Mouse (Mus musculus): ENCODE measurements around the gene Tekt5.

The Tekt5 gene

DNA sequence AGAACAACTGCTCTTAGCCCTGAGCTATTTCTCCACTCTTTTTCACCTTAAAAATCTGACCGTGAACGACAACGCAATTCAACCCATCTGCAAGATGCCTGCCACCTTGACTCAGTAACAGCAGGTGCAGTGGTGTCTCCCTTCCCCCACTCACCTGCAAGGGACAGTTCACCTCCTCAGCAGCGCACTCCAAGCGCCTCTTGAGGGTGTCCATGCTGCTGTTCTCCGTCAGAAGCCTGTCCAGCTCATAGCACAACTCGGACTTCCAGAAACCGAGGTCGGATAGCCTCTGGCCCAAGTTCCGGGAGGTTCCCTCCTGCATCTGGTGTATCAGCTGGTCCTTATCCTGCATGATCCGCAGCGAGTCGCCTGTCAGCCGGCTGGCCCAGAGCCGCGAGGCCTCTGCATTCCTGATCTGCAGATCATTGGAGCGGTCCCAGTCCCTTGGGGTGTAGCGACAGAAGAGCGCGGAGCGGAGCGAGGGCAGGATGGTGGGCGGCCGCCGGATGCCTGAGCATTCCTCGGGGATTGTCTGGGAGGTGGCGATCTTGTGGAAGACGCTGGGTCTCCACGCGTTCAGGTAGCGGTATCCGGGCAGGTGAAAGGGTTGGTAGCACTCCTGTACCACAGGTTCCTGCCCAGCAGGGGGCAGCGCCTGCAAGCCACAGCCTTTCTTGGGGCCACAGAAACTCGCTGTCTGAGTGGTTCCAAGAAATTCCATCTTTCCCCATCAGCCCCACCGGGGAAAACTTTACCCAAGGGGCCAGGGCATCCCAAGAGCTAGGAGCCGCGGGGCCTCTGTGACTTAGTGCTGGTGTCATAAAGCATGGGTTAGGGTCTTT, at the start of gene Tekt5:
Gene Tekt5 (minus strand): TSS at position 792 of the 842 bp plus-strand sequence.
- no peak for DNase-seq (ENCODE audit: low spot score)

DNA sequence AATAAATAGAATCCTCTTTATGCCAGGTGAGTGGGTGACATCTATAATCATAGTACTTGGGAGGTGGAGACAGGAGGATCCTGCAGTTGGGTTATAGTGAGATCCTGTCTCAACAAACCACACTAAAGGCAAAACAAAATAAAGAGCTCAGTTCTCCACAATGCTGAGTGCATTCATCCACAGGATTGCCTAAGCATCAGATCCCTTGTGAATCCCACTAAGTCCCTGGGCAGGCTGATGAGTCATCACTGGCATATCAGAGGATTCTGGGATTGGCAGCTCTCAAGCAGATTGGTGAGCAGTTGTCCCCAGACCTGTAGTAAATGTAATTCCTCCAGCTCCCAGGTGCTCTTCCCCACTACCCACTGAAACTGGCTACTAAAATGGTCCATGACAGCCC, 48.4 kb upstream of the Tekt5 start:
- no peak for DNase-seq (ENCODE audit: low spot score)

DNA sequence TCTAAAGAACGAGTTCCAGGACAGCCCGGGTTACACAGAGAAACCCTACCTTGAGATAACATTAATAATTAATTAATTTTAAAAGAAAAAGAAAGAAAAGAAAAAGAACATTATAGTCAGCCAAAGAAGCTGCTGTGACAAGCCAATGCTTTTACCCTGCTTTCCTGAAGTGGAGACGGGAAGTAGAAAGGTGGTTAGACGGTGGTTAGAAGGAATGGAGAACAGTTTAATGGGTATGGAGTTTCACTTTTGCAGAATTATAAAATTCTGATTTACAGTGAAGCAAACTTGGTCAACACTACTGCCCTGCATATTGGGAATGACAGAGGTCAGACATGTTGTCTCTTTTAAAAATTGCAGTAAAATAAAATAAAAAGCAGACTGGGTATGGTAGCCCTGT, 46.5 kb upstream of the Tekt5 start:
- DNase-seq (ENCODE audit: low spot score) = no peak

DNA sequence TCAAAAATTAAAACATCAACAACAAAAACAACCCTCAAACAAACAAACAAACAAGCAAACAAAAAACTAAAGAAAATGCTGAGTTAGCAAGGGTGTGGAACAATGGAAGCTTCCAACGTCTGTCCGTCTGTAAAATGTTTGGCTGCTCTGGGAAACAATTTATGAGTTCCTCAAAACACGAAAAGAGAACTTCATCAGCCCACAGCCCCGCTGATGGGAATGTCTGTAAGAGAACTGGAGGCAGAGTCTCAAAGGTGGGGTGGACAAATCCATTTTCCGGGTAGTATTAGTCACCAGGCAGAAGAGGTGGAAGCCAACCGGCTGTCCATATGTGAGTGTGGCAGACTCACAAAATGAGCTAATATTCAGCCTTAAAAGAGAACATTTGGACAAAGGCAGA, 46.0 kb upstream of the Tekt5 start:
- DNase-seq (ENCODE audit: low spot score) = no peak

DNA sequence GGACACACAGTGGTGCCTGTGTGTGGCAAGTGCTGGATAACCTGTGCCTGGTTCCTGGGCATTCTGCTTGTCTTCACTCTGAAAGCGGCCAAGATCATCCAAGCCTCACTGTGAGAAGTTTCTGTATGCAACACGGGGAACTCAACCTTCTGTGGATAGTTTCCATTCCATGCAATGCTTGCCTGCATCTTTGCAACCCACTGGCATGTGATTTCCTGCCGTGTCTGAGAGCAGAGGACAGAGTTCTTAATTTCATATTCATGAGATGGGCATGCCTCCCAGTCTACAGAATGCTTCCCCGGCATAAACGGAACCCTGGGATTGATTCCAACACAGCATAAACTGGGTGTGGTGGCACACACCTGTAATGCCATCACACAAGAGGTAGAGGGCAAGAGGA, 42.8 kb upstream of the Tekt5 start:
- DNase-seq (ENCODE audit: low spot score) = no peak

DNA sequence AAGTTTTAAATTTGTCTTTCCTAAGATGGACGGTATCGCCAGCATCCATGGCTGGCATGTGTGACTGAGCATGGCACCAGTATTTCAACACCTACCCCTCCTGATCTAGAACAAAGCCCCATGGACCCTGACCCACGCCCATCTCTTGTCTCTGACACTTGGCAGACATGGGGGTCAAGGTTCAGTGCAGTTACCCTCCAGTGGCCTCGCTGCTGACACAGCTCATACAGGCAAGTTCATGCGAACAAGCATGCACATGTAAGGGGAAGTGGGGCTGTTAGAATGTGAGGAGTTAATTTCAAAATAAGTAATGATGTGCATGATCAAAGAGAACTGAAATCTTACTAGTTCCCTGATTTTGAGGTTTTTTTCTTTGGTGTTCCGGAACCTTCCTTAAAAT, 40.9 kb upstream of the Tekt5 start:
- no peak for DNase-seq (ENCODE audit: low spot score)

DNA sequence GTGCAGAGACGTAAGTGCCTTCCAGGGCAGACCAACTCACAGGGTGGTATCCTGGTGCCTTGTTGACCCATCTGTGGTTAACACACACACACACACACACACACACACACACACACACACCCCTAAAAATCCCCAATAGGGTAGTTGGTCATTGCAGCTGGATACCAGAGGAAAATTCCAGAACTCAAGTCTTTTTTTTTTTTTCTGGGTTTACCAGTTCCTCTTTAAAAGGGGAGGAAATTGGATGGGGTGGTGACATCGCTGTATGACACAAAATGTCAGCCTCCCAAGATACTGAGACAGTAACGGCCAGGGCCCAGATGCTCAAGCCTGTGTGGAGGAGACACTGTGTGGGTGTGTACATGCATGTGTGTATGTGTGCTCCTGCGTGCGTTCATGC, 38.1 kb upstream of the Tekt5 start:
- no peak for DNase-seq (ENCODE audit: low spot score)

DNA sequence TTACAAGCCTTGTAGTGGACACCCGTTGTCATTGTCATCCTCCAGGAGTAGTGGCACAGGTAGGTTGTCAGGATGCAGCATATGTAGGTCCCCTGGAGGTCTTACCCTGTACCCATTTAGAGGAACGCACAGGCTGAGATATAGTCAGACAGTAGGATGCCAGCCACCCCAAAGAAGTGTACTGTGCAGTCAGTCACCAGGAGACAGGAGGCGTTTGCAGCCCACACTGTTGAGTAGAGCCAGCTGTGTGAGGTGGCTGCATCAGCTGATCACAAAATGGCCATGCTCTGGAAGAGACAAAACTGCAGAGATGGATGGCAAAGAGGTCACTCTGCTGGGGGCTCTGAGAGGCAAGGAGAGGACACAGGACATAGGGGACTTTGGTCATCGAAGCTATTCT, 37.1 kb upstream of the Tekt5 start:
- no peak for DNase-seq (ENCODE audit: low spot score)

DNA sequence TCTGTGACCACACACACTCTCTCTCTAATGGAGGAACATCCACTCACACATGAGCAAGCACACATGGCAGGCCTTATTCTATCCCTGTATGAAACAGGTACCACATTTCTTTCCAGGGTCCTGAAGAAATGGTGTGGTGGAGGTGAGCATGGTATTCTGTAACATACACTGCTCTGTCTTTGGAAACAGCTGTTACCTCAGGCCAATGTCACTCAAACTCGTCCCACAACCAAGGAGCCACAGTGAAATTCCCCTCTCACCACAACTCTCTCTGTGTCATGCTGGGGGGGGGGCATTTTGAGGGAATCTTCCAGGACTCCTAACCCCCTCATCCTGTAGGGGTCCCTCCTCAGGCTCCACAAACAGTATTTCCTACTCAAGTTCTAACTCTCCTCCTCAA, 36.6 kb upstream of the Tekt5 start:
- DNase-seq (ENCODE audit: low spot score) = no peak

DNA sequence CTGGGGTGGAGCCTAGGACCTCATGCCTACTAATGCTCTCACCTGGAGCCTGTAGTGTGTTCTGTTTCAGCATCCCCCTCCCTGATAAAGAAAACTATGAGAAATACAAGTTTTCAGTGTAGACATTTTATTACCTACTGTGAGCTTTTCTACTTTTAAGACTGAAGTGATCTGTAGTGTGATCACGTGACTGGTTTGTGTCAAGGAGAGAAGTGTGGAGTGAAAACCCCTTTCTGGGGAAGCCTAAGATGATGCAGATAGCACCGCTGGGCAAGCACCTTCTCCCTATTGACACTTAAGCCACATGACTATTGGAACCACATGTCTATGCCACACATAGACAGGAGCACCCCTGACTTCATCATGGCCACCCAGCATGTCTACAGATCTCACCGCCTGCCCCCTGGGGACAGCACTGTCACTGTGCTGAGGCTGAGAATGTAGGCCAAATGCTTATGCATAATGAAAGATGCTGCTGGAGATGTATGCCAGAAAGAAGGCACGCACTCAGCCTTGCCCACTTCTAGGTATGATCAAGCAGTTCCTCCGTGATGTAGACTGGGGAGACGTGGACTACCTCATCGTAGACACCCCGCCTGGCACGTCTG, 25.3 kb upstream of the Tekt5 start:
- DNase-seq (ENCODE audit: low spot score) = no peak

DNA sequence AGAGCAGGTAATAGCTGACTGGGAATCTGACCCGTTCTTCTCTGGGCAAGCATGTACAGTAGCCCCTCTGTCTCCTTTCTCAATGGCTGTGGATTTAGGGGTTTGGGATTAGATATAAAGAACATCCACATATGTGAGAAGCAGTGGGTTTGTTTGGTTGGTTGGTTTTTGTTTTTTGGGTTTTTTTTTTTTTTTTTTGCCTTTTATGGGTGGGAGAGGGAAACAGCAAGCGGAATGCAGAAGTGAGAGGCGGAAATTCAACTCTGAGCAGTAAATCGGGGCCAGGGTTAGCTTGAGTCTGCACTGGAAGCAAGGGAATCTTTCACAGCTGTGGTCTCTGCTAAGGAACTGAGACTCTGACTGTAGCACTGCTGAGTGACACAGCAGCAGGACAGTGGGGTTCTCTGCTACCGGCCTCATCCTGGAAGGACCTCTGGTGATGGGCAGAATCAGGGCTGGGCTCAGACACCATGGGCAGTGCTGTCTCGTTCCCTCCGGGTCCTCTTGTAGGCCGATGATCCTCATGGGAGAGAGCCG, 22.5 kb upstream of the Tekt5 start:
- no peak for DNase-seq (ENCODE audit: low spot score)

DNA sequence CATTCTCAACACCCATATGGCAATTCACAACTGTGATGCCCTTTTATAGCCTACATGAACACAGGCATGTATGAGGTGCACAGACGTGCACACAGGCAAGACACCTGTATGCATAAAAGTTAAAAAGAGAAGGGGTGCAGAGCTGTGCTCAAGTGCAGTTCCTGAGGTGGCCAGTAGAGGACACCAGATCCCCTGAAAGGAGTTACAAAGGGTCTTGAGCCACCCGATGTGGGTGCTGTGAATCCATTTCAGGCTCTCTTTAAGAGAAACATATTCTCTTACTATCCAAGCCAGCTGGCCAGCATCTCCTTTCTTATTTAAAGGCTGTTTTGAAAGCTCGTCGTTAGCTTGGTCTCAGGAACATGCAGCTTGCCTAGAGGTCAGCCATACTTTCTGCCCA, 21.6 kb upstream of the Tekt5 start:
- DNase-seq (ENCODE audit: low spot score) = no peak

DNA sequence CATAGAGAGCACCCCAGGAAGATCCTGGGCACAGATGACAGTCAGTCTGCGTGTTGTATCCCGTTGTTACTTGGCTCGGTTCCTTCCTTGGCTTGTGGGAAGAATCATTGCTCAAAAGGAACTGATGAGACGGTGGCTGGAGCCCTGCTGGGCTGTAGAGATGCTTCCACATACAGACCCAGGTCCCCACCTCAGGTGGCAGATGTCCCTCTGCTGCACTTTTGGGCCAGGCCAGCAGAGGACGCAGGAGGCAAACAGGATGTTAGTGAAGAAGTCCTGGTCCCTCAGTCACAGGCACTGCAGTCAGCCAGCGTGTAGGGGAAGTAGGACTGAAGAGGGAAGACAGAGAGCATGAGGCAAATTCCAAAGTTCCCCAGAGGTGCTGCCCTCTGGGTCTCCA, 20.7 kb upstream of the Tekt5 start:
- DNase-seq (ENCODE audit: low spot score) = no peak

DNA sequence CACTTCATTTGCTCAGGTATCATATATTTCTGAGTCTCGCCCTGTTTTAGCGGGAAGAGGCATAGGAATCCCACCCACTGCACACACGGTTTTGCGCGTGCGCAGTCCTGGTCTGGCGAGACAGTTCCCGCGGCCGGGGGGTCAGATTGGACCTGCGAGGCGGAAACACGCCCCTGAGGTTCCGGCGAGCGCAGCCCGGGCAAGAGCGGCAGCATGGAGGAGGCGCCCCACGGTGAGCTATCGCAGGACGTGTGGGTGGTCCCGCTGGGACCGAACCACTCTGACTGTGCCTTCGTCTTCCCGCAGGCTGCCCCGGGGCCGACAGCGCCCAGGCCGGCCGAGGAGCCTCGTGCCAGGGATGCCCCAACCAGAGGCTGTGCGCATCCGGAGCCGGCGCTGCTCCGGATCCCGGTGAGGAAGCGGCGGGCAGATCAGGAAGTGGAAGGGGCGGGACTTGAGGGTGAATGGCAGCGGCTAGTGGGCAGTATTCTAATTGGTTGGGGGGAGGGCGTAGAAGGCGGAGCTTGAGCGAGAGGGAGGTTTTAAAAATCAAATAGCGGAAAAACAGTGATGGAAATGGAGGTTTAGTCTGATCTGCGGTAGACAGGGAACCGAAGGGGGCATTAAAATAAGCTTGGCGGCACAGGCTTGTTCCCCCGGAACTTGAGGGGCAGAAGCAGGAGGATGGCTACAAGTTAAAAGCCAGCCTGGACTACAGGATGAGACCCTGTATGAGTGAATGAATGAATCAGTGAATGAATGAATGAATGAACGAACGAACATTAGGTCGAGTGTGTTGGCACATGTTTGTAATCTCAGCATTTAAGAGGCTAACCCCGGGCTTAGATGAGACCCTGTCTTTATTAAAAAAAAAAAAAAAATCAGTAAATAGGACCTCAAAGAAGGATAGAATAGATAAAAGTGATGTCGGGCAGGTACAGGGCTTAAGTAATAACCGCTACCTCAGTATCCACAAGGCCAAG, 16.8 kb upstream of the Tekt5 start, which contains the start of gene Nubp1:
Gene Nubp1 (plus strand): TSS at position 185 of the 983 bp plus-strand sequence.
- DNase-seq (ENCODE audit: low spot score) = peak; percentile 87

DNA sequence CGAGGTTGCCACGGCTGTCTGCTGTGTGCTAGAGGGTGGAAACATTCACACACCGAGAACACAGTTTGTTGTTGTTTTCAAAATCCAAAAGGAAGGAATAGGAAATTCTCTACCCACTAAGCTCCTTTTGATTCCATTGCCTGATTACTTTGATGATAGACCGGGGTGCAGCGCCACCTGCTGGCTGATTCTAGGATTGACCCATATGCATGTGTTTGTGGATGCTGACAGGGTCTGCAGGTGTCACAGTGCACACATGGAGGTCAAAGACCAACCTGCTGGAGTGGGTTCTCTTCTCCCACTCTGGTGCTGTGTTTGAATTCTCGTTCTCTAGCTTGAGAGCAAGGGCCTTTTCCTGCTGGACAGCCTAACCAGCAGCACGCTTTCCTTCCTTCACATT, 3.9 kb upstream of the Tekt5 start:
- peak; percentile 71 for DNase-seq (ENCODE audit: low spot score)

DNA sequence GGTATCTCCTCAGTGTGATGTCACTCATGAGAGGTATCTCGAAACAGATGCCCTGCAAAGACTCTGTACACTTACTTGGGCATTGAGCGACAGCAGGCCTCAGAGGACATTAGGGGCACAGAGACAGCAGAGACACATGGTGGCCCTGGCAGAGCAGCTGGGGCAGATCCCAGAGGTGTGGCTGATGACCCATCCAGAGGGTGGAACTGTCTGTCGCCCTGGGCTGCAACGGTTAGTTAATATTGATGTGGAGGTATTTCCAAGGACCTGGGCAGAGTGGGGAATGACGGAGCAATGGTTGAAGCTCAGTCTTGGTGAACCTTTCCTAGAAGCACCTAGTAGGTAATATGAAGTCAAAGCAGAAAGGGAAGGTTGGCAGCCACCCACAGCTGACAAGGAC, 3.5 kb upstream of the Tekt5 start:
- no peak for DNase-seq (ENCODE audit: low spot score)

DNA sequence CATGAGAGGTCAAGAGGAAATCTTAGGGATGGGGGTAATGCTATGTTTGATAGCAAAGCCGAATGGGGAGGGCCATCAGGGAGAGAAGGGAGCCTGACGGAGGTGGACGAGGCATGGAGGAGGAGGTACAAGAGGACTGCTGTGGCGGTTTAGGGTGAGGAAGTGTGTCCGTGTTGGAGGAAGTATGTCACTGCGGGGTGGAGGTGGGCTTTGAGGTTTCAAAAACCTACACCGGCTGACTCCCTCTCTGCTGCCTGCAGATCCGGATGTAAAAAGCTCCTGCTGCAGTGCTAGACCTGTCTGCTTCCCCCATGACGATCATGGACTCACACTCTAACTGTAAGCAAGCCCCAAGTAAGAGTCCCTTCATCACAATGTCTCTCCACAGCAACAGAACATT, 2.7 kb downstream of the Tekt5 start:
- no peak for DNase-seq (ENCODE audit: low spot score)

DNA sequence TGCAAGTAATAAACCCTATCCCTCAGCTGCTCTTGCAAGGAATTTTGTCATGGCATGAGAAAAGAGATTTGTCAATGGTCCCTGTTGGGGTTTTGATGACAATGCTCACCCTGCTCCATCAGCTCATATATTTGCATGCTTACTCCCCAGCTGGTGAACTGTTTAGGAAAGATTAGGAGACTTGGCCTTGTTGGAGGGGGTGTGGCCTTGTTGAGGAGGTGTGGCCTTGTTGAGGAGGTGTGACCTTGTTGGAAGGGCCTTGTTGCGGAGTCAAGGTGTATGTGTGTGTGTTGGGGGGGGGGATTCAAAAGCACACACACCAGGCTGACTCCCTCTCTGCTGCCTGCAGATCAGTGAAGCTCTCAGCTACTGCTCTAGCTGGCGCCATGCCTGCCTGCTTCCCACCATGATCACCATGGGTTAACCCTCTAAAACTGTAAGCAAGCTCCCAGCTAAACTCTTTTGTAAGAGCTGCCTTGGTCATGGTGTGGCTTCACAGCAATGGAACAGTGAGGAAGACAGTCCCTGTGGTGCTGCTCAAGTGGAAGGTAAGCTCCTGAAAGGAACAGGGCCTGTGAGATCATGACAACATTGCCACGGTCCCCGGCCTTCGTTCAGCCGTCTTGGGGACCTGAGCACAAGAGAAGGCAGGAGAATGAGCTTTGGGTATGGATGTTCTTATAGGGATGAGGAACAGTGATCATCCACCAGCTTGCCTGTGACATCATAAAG, 6.5 kb downstream of the Tekt5 start:
- DNase-seq (ENCODE audit: low spot score) = no peak

DNA sequence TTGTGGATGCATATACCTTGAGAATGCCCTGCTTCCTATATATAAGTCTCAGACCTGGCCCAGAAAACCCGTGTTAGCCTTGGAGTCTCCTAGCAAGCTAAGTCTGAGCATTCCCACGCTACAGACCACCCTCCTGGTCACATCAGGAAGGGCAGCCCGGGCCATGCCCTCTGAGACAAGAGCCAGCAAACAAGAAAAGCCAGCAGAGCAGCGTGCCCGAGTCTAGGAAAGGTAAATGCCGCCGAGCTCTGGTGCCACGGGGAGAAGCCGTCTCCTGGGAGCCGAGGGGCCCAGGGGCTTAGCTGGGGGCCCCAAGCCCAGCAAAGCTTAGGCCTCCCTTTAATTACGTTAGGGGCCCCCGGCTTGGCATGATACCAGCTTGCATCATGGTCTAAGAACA, 10.0 kb downstream of the Tekt5 start:
- no peak for DNase-seq (ENCODE audit: low spot score)

DNA sequence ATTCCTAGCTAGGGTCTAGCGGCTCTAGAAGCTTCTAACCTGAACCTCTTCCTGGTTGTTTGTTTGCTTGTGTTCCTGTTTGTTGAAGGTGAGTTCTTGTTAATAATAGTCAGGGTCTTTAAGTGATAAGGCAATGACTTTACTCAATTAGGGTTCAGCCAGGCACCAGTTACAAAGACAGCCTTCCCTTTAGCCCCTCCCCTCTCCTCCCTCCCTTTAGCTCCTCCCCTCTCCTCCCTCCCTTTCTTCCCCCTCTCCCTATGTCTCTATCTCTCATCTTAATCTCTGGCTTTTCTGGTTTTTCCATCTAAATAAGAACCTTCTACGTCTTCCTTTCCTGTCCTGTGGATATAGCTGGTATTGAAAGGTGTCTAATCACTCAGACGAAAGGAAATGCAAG, 10.7 kb downstream of the Tekt5 start:
- no peak for DNase-seq (ENCODE audit: low spot score)

DNA sequence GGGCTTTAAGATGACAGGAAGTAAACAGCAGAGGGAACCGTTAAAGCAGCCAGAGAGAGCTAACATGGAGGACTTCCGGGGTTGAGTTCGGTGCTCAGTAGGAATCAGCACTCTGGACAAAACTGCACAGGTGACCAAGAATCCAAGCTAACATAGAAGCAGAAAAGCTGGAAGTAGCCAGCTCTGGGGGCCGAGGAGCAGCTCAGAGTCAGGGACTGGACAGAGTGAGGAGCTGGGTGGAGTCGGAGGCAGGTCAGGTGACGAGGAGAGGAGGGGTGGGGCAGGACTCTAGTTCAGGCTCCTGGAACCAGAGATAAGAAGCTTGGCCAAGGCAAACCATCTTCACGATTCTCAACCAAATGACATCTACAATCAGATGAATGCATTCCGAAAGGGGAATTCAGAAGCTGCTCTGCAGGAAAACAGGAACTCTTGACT, 11.2 kb downstream of the Tekt5 start:
- DNase-seq (ENCODE audit: low spot score) = peak; percentile 14

DNA sequence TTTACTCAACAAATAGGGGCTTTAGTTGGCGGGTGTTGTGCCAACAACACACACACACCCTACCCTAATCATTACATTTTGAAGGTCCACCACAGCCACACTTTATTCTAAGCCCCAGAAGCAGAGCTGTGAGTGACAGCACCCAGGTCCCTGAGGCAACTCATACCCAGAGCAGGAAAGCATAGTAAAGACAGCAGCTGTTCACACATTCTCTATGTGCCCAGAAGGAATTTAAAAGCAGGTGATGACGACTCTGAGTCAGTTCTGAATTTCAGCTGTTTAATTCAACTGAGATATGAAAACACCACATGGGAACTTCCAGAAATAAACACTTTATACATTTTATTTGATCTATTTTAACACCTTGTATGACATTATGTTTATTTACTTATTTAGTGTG, 15.8 kb downstream of the Tekt5 start:
- DNase-seq (ENCODE audit: low spot score) = no peak

Data from T-cell, adult 2 months (primary cell).